Mouse (Mus musculus) neural tube, embryonic 15.5 days (tissue): Measurements from ENCODE around the gene Lrrc49. TPM values are rescaled to one million over a fixed set of nuclear protein-coding genes. Genes with fewer than 3 reads are reported as not detected.

Experiments
- ATAC-seq: fragments of 200-750 bp; cut with Nextera tagmentation; 2 replicates; pipeline ENCODE4 v1.8.0; 2017; ENCODE audit warnings: mild to moderate bottlenecking, moderate TSS enrichment, moderate library complexity; ENCODE audit not compliant: low FRiP score
- H3K27ac ChIP-seq: fragments of 300-500 bp; sonication (generic); replicated peaks from 2 replicates; pipeline ENCODE4 v1.5.1; 2015; ENCODE audit warnings: mild to moderate bottlenecking, inconsistent platforms
- H3K27me3 ChIP-seq: fragments of 300-500 bp; sonication (generic); replicated peaks from 2 replicates; pipeline ENCODE4 v1.6.1; 2015; ENCODE audit warnings: inconsistent platforms
- H3K36me3 ChIP-seq: fragments of 300-500 bp; sonication (generic); 2 replicates; pipeline ENCODE4 v1.6.1; 2015; ENCODE audit warnings: inconsistent platforms
- H3K4me1 ChIP-seq: fragments of 300-500 bp; sonication (generic); 2 replicates; pipeline ENCODE4 v1.6.1; 2015; ENCODE audit warnings: inconsistent platforms
- H3K4me2 ChIP-seq: fragments of 300-500 bp; sonication (generic); 2 replicates; pipeline ENCODE4 v1.6.1; 2015; ENCODE audit warnings: inconsistent platforms, mild to moderate bottlenecking, moderate library complexity
- H3K4me3 ChIP-seq: fragments of 300-500 bp; sonication (generic); replicated peaks from 2 replicates; pipeline ENCODE4 v1.5.1; 2015; ENCODE audit warnings: mild to moderate bottlenecking, inconsistent platforms
- H3K9ac ChIP-seq: fragments of 300-500 bp; sonication (generic); replicated peaks from 2 replicates; pipeline ENCODE4 v1.6.1; 2015; ENCODE audit warnings: mild to moderate bottlenecking, inconsistent platforms
- H3K9me3 ChIP-seq: fragments of 300-500 bp; sonication (generic); replicated peaks from 2 replicates; pipeline ENCODE4 v1.6.1; 2016; ENCODE audit warnings: inconsistent platforms
- WGBS: fragments of 180-500 bp; shearing (Covaris S2); methylation state at CpG from one replicate; pipeline ENCODE4 v1.1.7; 2015; ENCODE audit warnings: mixed read lengths; 5-methylcytosine and 5-hydroxymethylcytosine counted together
- polyA plus RNA-seq: library from polyadenylated mRNA; unstranded; fragments of >200 nt; fragmentation: Nextera tagmentation; extraction: Ambion mirVana; gene quantifications from 2 replicates; pipeline ENCODE4 v1.2.1, GENCODE M21; 2015

Gene Lrrc49
- polyA plus RNA-seq, 1 experiment from 2014 or later: 77.7 TPM

GRCm38 (mm10) chr9:60672568-60672967 lies 15.4 kb downstream of the Lrrc49 start:
- Histone ChIP-seq H3K4me3 (no peak overlapping the region), H3K36me3 (peaks cover 60% of the 10 kb centered on the region), H3K27me3 (no peaks in the 10 kb centered on the region), H3K9me3 (no peaks in the 10 kb centered on the region), H3K9ac (no peak overlapping the region), H3K4me1 (no peaks in the 10 kb centered on the region), H3K4me2 (no peak overlapping the region), H3K27ac (no peak overlapping the region)
- no peak for ATAC-seq
- WGBS: 96% methylated on average over 6 of the region's 6 CpGs

DNA sequence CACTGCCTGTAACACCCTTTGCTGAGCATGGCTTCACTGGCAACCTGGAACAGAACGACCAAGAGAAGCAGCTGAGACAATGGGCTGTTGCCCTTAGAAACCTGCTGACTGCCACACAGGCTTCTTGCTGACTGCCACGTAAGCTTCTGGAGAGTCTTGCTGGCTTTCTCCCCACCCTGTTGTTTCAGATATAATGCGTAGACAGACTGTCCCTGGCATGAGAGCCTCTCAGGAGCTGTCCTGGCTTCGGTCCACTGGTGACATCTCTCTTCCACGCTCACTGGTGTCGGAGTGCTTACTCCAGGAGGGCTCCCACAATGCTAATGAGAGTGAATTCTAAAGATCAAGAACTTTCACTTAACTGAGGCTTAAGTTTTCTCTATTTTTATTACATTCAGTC lies 19.1 kb downstream of the Lrrc49 start:
- Histone ChIP-seq H3K27ac (no peak overlapping the region), H3K4me2 (no peak overlapping the region), H3K36me3 (peaks cover 69% of the 10 kb centered on the region), H3K4me1 (no peaks in the 10 kb centered on the region), H3K9ac (no peak overlapping the region), H3K4me3 (no peak overlapping the region), H3K9me3 (no peaks in the 10 kb centered on the region), H3K27me3 (no peaks in the 10 kb centered on the region)
- ATAC-seq: no peak
- 65% methylated on average over 6 of the region's 6 CpGs for WGBS

- Histone ChIP-seq H3K4me2 (no peak overlapping the region), H3K36me3 (peaks cover 55% of the 10 kb centered on the region), H3K4me3 (no peak overlapping the region), H3K27ac (no peak overlapping the region), H3K4me1 (peaks cover 5% of the 10 kb centered on the region; the same call in 1 of the 2 replicates), H3K27me3 (no peaks in the 10 kb centered on the region), H3K9me3 (no peaks in the 10 kb centered on the region), H3K9ac (no peak overlapping the region)
- ATAC-seq: no peak
- WGBS: 94% methylated on average over 3 of the region's 3 CpGs
These were observed 22.4 kb downstream of the Lrrc49 start for GRCm38 (mm10) chr9:60665535-60665934.

GRCm38 (mm10) chr9:60664866-60665265 lies 23.1 kb downstream of the Lrrc49 start:
- Histone ChIP-seq H3K9ac (no peak overlapping the region), H3K27ac (no peak overlapping the region), H3K4me2 (no peak overlapping the region), H3K36me3 (peaks cover 49% of the 10 kb centered on the region), H3K4me3 (no peak overlapping the region), H3K27me3 (no peaks in the 10 kb centered on the region), H3K4me1 (peaks cover 5% of the 10 kb centered on the region; the same call in 1 of the 2 replicates), H3K9me3 (no peaks in the 10 kb centered on the region)
- WGBS: 92% methylated on average over 5 of the region's 5 CpGs
- ATAC-seq: no peak

- Histone ChIP-seq H3K9me3 (no peaks in the 10 kb centered on the region), H3K4me3 (no peak overlapping the region), H3K4me2 (no peak overlapping the region), H3K27me3 (no peaks in the 10 kb centered on the region), H3K9ac (no peak overlapping the region), H3K27ac (no peak overlapping the region), H3K4me1 (peaks cover 5% of the 10 kb centered on the region; the same call in 1 of the 2 replicates), H3K36me3 (peaks cover 44% of the 10 kb centered on the region)
- 98% methylated on average over 12 of the region's 12 CpGs for WGBS
- ATAC-seq: no peak
These were observed 23.6 kb downstream of the Lrrc49 start for GRCm38 (mm10) chr9:60664385-60664784.

- no peaks in the 10 kb centered on the region for H3K27me3 ChIP-seq
- no peak for ATAC-seq
- no peak overlapping the region for H3K4me2 ChIP-seq
- WGBS: 73% methylated on average over 2 of the region's 2 CpGs
- H3K36me3 ChIP-seq: peaks cover 33% of the 10 kb centered on the region
- H3K4me3 ChIP-seq: no peak overlapping the region
- H3K9ac ChIP-seq: no peak overlapping the region
- H3K4me1 ChIP-seq: peaks cover 5% of the 10 kb centered on the region; the same call in 1 of the 2 replicates
- H3K27ac ChIP-seq: no peak overlapping the region
- no peaks in the 10 kb centered on the region for H3K9me3 ChIP-seq
These were observed 25.0 kb downstream of the Lrrc49 start for GRCm38 (mm10) chr9:60662936-60663335.

DNA sequence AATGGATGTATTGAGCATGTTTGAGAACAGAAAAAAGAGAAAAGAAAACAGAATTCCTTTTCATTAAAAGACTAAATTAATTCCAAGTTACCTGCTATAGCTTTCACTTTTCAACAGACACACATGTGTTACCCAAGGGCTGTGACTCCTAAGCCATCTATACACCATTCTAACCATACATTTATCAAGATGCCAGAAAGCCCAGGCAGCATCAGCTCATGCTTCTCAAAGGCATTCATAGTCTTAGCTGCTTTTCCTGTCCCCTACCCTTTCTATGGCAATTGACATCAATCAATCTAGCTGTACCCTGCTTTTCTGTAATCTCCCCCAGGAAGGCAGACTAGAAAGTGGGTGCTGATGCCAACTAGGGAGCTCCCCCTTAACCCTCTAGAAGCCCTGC lies 34.4 kb downstream of the Lrrc49 start:
- peaks cover 22% of the 10 kb centered on the region for H3K4me1 ChIP-seq
- no peaks in the 10 kb centered on the region for H3K36me3 ChIP-seq
- H3K4me2 ChIP-seq: no peak overlapping the region
- no peak overlapping the region for H3K4me3 ChIP-seq
- no peaks in the 10 kb centered on the region for H3K9me3 ChIP-seq
- no peak overlapping the region for H3K9ac ChIP-seq
- no peaks in the 10 kb centered on the region for H3K27me3 ChIP-seq
- H3K27ac ChIP-seq: no peak overlapping the region
- no peak for ATAC-seq

DNA sequence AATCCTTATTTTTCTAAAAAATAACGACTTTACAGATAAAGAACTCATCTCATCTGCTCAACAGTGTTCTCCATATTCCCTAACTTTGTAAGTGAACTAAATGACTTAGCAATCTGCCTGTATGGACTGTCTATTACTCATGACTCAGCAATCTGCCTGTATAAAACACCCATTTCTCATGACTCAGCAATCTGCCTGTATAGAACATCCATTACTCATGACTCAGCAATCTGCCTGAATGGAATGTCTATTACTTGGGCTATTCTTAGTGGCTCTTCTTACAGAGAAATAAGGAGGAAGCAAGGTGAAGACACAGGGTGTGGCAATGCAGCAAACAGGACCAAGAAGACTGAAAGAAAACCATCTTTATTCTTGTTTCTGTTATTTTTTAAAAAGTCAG lies 34.8 kb downstream of the Lrrc49 start:
- Histone ChIP-seq H3K4me2 (no peak overlapping the region), H3K9ac (no peak overlapping the region), H3K27ac (no peak overlapping the region), H3K4me3 (no peak overlapping the region), H3K9me3 (no peaks in the 10 kb centered on the region), H3K4me1 (peaks cover 26% of the 10 kb centered on the region), H3K36me3 (no peaks in the 10 kb centered on the region), H3K27me3 (no peaks in the 10 kb centered on the region)
- ATAC-seq: no peak
- 87% methylated on average over 1 of the region's 1 CpGs for WGBS

GRCm38 (mm10) chr9:60650277-60650676 lies 37.7 kb downstream of the Lrrc49 start:
- H3K36me3 ChIP-seq: no peaks in the 10 kb centered on the region
- no peaks in the 10 kb centered on the region for H3K27me3 ChIP-seq
- H3K4me1 ChIP-seq: peaks cover 31% of the 10 kb centered on the region
- peak overlapping the region; percentile 42 for H3K27ac ChIP-seq
- no peak overlapping the region for H3K4me3 ChIP-seq
- ATAC-seq: peak; percentile 45; the same call in 1 of the 2 replicates
- no peak overlapping the region for H3K4me2 ChIP-seq
- no peak overlapping the region for H3K9ac ChIP-seq
- H3K9me3 ChIP-seq: no peaks in the 10 kb centered on the region
- 55% methylated on average over 6 of the region's 6 CpGs for WGBS

- H3K9ac ChIP-seq: peak overlapping the region; percentile 36
- H3K27me3 ChIP-seq: no peaks in the 10 kb centered on the region
- peak; percentile 92 for ATAC-seq
- H3K4me3 ChIP-seq: peak overlapping the region; percentile 17
- 17% methylated on average over 18 of the region's 18 CpGs for WGBS
- H3K4me2 ChIP-seq: peak overlapping the region; percentile 47
- H3K36me3 ChIP-seq: peaks cover 3% of the 10 kb centered on the region; the same call in 1 of the 2 replicates
- peaks cover 31% of the 10 kb centered on the region for H3K4me1 ChIP-seq
- peak overlapping the region; percentile 79 for H3K27ac ChIP-seq
- H3K9me3 ChIP-seq: no peaks in the 10 kb centered on the region
These were observed 38.7 kb downstream of the Lrrc49 start for GRCm38 (mm10) chr9:60648981-60649975.

DNA sequence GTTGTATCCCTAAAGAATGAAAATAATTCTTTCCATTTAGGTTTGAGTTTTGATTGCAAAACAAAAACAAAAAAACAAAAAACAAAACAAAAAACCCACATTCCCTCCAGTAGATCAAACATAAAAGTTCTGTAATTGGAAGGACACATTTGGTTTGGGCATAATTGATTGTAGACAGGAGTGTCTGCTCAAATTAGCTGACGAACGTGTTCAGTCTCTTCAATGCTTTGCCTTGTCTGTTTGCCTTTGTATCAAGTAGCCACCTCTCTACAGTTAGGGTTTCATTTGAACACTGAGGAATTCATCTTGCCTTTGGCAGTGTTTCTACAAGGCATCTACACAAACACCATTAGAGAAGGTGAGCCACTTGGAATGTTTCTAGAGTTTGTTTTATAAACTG lies 54.4 kb downstream of the Lrrc49 start:
- WGBS: 73% methylated on average over 2 of the region's 2 CpGs
- no peaks in the 10 kb centered on the region for H3K4me1 ChIP-seq
- no peak for ATAC-seq

GRCm38 (mm10) chr9:60626311-60626791 lies 61.6 kb downstream of the Lrrc49 start:
- H3K36me3 ChIP-seq: no peaks in the 10 kb centered on the region
- no peak for ATAC-seq
- H3K27me3 ChIP-seq: no peaks in the 10 kb centered on the region
- H3K4me2 ChIP-seq: no peak overlapping the region
- WGBS: 69% methylated on average over 7 of the region's 7 CpGs
- peaks cover 14% of the 10 kb centered on the region; the same call in 1 of the 2 replicates for H3K4me1 ChIP-seq
- H3K9me3 ChIP-seq: no peaks in the 10 kb centered on the region
- H3K27ac ChIP-seq: peak overlapping the region; percentile 51
- no peak overlapping the region for H3K9ac ChIP-seq
- H3K4me3 ChIP-seq: no peak overlapping the region

More for the DNA sequence above, 54.4 kb downstream of the Lrrc49 start:
- Histone ChIP-seq H3K9me3 (no peaks in the 10 kb centered on the region), H3K27ac (no peak overlapping the region), H3K4me2 (no peak overlapping the region), H3K36me3 (no peaks in the 10 kb centered on the region), H3K27me3 (no peaks in the 10 kb centered on the region), H3K9ac (no peak overlapping the region), H3K4me3 (no peak overlapping the region)
